Mouse (Mus musculus) kidney, postnatal 10 days (tissue): ENCODE results near the gene Hoxd11.

Source experiments
- DNase-seq: peaks from one replicate; pipeline ENCODE4 v3.0.0; 2021; ENCODE audit warnings: mixed read lengths

Gene Hoxd11

DNA sequence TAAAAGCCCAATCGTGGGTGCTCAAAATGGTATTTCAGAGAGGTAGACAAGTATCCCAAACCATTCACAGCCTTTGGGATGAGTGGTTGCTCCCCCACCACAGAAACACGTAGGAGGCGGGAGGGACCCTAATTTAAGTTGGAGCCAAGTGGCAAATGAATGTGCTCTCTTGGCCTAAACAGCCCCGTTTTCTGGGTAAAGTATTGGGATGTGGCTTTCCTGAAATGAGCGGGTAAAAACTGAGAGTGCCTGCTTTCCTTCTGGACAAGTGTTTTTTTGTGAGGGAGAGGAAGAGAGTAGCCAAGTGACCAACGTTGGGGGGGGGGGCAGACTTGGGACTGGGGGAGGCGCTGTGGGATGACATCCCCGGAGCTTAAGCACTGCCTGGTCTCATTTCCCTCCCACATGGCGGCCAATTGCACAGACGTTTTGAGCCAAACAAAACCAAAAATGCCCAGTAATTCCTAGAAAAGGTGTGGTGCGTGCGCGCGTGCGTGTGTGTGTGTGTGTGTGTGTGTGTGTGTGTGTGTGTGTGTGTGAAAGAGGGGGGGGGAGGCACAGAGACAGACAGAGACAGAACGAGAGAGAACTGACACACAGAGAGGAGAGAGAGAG is 31.7 kb downstream of the Hoxd11 start:
- DNase-seq: peak; percentile 65

DNA sequence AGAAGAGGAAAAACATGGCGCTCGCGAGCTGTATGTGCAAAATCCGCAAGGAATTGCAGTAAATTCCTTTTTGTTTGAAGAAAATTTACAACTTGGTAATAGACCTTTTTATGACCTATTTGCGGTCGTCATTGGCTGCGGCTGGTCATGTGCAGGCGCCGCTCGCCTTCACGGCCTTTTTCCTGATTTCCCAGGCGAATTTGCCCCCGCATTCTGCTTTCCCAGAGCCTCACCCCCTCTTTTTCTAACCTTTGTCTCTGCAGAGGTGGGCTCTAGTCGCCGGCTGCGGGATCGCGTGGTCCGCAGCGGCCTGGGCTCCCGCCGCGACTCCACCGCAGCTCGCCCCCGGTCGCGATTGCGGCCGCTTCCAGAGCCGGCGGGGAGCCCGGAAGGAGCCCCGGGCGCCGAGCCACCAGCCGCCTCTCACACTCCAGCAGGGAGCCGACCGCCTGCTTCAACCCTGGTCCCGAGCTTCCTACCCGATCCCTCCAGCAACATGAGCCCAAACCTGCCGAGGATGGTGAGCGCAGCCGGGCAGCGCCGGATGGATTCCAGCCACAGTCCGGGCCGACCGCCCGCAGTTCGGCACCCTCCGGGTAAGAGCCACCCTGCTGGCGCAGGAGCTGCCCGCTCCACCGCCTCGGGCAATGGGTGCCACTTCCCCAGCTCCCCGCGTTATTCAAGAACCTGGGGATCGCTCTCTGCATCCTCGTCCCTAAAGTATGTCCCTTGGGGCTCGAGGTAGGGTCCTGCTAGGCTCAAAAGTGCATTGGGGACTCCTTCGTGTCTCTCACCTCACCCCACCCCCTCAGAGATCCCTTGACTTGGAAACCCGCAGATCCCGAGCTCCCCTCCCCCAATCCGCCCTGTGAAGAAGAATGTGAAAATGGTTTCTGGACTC is 32.6 kb downstream of the Hoxd11 start, which contains the start of the genes Hoxd3 and Hoxd4:
Gene Hoxd3 (plus strand): TSS at position 207 of the 901 bp plus-strand sequence.
Gene Hoxd4 (plus strand): TSS at position 209 of the 901 bp plus-strand sequence.
- DNase-seq: peak; percentile 83

DNA sequence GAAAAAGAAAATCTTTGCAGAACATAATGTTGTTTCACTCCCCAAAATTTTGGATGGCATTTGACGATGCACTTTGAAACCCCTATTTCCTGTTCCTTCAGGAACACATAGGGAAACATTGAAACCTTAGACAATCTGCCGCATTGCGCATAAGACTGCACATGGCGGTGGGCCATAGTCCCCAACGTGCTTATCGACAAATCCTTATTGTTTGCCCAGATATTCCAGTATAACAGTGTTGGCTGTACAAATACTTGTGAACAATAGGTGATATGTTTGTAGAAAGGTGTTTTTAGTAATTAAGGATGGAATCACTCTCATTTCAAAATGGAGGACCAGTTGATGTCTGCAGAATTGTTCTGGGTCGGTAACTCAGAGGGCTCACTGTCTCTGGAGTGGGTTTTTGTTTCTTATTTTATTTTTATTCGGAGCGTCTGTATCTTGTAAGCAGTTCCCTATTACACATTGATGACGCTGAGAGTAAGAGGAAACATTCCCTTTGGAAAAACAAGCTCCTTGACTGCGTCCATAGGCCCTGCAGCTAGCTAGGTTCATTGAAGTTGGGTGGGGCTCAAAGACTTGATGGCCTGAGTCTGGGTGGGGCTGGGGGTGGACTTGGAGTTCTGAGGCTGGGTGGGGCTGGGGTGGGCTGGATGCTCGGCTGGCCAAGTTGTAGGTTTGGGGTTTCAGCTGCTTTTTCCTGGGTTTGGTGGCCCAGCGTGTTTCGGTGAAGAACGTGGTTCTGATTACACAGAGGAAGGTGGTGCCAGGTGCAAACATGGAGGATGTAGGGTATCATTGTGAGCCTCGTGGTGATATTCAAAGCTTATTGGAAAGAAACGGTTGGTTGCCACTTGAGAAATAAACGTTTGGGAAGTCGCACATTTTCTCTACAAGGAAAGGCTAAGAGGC is 34.1 kb downstream of the Hoxd11 start:
- peak; percentile 33 for DNase-seq

DNA sequence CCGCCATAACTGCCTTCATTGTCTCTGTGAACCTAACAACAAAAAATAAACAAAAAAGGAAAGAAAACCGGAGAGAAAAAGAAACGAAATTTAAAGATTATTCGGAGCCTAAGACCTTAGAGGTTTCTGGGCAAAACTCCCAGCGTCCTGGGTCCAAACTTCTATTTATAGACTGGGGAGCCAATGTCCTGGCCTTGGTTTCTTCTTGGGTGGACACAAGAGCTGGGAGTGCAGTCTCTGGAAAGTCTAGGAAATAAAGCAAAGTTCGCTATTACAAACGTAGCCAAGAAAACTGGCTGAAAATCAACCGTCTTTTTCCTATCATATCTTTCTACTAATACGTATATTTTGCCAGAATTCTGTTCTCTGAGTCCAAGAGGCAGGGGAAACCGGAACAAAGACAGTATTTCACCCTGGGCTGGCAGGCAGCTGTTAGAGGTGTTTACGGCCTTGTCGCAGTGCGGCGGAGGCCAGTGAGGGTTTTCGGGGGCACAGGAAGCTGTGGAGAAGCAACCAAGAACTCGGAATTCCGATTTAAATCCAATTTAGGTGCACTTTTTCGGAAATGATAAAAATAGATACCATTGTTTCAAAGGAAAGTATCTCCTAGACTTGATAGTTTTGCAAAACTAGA is 34.9 kb downstream of the Hoxd11 start:
- peak; percentile 56 for DNase-seq

DNA sequence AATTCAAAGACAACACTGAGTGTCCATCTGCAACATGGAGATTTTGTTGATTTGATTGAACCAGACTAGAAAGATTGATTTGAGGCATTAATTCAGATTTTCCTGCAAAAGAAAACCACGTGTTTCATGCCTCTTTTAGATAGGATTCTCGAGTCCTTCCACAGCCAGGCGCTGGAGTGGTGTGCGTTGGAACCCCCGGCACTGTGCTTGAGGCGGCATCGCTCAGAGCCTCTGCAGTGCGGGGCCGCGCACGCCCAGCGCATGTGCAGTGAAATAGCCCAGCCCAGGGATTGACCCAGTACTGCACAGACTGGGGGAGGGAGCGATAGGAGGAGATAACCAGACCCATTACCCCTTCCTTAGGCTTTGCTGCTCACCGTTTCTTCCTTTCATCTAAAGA is 35.5 kb downstream of the Hoxd11 start:
- DNase-seq: peak; percentile 79

DNA sequence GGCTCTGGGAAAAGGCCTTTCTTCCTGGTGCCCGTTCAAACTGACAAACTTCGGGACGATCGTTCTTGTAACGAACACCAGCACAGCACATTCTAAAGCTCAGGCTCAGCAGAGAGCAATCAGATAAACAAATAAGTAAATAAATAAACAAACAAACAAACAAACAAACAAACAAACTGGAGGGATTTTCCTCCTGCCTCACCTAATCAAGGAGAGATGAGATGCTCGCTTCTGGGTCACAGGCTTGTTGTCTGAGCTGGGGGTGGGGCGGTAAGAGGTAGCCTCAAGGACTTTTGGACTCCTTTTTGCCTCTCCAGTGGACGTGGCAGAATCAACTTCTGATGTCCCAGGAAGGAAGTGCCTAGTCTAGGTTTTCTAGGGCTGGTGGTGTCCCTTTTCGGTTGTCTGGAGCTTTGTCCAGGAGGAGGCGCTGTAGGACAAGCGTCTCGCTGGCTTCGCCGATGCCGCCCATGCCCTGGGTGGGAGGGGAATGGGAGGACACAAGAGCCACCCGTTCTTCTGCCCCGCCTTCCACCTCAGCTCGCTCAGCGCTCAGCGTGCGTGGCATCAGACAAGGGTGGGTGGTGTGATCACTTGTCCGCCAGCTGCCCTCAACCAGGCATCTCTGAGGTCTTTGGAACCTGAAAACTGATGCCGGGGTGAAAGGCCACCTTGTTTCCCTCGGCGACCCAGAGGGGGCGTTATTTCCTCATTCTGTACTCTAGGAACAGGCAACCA is 36.3 kb downstream of the Hoxd11 start:
- DNase-seq: peak; percentile 98

DNA sequence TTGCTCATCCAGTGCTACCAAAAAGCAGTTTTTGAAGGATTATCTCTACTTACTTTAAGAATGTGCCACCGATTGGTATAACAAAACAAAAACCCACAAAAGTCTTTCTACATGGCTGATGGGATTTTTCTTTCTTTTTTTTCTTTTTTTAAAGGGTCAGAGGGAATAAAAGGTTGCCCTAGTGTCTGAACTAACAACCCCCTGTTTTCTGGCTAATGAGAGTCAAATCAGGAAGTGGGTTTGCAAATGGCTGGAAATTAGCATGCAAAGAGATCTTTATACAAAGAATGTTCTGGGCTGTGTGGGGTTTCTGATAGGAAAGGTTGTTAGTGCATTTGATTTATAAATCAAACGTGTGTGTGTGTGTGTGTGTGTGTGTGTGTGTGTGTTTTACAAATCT is 41.0 kb downstream of the Hoxd11 start:
- DNase-seq: no peak

DNA sequence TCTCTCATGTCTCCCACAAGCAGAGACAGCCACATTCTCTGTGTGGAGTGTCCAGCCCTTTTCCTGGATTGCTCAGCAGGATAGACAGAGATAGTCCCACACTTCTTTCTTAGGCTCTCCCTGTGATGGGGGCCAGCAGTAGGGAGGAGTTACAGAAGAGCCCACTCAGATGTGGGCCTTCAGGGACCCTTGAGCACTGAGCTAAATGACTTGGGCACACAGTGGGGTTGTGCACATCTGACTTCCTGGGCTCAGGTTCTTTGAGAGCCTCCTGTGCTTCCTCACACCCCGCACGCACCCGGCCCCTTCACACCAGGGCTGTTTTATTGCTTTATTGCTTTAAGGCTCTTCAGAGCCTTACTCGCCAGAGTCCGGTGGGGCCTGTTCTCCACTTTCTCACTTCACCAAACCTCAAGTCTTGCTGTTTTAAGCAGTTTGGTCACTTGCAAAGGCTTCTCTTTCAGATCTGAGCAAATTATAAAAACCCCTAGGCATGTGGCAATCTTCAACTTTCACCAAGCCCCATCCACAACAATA is 41.7 kb downstream of the Hoxd11 start:
- DNase-seq: no peak

DNA sequence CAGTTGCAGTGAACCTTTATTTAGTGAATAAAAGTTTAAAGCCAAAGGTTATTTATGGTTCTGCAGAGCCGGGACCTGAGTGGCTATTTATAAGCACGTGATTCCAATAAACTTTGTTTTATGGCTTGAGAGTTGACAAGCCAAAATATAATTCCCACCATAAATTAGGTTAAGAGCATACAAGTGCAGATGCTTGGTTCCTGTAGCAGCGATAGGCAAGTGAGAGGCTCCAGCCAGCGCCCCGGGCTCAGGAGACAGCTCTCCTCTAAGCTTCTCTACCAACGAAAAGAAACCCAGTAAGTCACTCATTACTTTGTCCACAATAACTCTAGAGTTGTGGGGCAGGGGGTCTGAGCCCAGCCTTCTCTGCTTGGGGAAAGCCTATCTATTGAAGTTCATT is 42.5 kb downstream of the Hoxd11 start:
- peak; percentile 65 for DNase-seq

DNA sequence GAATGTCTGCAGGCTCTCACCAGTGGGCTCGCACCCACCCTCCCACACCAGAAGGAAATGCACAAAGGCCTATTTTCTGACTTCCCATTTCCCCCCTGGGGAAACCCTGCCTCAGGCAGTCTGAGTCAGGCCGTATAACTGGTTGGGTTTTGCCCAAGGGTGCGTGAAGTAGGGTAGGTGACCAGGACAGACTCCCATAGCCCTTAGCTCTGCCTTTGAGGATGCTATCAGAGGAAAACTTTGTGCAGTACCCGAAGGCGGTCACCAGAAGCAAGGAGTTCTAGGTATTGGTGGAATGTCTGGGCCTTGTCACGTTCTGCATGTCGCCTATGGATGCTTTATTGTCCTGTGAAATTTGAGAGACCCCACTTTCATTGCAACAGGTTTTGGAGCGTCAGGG is 43.6 kb downstream of the Hoxd11 start:
- no peak for DNase-seq

DNA sequence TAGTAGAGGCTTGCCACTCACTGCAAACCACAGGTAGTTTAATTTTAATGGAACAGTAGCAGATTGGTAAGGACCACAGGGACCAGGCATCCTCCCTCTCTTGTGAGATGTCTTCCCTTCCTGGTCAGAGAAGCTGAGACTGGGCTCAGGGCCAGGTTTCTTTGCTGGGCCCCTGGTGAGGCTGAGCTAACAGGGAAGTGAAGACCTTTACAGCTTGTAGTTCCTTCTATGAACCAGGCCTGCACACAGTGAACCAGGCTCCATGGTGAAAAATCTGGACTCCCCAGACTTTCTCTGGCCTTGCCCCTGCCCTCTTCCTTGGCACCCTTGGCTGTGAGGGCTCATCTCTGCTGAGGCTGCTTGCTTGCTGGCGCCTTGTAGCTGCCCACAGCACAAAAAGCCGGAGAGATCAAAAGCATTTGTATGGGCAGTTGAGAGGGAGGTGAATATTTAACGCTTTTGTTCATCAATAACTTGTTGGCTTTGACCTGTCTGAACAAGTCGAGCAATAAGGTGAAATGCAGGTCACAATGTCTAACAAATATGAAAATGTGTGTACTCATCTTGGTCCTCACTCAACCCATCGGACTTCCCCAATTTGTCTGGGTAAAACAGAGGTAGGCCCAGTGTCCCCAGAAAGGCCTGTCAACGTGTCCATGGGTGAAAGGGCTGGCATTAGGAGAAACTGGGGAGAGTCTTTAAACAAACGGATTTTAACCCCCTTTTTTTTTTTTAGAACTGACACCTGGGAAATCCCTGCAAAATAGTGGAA is 45.1 kb downstream of the Hoxd11 start:
- peak; percentile 80 for DNase-seq

DNA sequence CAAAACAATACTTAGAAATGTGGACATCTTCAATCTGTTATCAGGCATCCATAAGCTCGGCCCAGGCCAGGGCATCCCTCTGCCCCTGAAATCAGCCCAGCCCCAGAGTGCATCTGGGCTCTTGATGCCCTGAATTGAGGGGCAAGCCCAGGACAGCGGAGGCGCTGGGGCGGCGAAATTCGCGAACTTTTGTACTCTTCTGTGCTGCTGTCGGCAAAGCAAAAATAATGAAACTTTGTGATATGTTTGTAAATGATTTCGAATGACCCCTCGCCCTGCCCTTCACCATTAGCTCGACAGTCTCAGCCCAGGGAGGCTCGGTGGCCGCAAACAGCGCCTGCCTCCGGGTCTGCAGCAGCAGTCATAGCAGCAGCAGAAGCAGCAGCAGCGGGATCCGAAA is 45.8 kb downstream of the Hoxd11 start:
- DNase-seq: peak; percentile 27

DNA sequence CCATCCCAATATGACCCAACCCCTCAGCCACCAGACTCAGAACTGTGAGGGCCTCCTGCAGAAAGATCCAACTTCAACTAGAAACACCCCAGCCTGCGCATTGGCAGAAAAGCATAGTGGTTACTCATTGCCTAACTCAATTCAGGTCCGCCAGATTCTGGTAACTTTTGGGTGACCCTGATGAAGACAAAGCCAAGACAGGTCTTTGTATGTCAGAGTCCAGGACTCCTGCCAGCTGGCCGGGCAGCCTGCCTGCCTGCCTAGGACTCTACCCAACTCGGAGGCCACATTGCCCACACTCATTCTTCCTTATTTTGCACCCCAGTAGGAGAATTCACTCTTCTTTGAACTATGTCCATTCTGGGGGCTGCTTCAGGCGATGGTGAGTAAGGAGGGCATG is 47.2 kb downstream of the Hoxd11 start, which contains the start of gene Gm28230:
Gene Gm28230 (plus strand): TSS at position 178 of the 400 bp plus-strand sequence.
- DNase-seq: no peak

DNA sequence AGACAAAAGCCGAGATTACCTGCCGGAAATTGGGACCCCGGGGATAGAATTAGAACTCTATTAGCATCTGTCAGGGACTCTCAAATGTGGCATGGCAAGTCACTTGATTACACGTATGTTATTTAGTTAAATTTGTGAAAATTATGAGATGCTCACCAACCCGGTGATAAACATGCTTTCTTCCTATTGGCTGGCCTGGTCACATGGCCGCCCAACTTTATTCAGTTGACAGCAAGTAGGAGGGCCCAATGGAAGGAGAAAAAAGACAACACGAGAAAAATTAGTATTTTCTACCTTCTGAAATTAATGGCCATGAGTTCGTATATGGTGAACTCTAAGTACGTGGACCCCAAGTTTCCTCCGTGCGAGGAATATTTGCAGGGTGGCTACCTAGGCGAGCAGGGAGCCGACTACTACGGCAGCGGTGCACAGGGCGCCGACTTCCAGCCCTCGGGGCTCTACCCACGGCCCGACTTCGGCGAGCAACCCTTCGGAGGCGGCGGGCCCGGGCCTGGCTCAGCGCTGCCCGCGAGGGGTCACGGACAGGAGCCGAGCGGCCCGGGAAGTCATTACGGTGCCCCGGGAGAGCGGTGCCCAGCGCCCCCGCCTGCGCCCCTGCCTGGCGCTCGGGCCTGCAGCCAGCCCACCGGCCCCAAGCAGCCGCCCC is 47.7 kb downstream of the Hoxd11 start:
- no peak for DNase-seq

DNA sequence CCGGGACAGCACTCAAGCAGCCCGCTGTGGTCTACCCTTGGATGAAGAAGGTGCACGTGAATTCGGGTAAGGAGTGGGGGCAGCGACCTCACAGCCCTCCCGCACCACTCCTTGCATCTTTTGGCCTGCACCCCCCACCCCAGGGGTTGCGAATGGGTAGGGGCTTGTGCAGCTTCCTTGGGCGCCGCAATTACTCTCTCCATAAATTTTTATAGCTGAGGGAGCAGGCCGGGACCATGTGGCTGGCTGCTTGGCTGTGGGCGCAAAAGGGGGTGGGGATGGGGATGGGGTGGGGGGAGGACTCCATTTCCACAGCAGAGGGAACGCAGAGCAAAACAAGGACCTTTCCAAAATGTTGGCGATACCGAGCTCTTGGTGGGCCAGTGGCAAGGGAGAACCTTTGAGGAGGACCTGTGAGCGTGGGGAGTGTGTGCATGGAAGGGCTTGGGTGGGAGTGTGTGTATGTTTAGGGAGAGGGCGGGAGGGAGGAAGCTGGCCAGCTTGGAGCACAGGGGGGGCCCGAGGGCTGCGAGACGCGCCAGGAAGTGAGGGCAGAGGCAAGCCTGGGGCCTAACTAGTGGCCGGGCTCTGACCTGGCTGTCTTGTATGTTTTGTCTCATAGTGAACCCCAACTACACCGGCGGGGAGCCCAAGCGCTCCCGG is 48.4 kb downstream of the Hoxd11 start:
- no peak for DNase-seq

DNA sequence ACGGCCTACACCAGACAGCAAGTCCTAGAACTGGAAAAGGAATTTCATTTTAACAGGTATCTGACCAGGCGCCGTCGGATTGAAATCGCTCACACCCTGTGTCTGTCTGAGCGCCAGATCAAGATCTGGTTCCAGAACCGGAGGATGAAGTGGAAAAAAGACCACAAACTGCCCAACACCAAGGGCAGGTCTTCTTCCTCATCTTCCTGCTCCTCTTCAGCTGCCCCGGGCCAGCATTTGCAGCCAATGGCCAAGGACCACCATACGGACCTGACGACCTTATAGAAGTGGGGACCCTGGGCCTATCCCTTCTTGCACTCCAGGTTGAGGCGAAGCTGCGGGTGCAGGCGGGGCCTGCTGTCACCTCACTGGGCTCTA is 48.9 kb downstream of the Hoxd11 start:
- DNase-seq: no peak

DNA sequence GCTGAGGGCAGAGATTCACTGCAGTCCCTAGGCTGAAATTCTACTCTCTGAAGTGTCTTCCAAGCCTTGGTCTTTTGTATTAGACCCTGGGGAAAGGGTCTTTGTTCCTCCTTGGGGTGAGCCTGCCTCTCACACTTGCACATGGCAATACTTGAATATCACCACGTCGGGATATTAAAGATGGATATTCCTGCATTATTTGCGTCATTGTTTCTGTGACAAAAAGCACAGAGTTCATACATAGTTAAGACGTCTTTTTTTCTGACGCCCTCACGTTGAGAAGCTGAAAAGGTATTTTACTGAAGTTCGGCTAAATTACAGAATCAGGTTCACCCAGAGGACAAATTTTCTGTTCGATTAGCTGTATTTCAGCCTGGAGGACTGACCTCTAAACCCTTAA is 51.0 kb downstream of the Hoxd11 start:
- no peak for DNase-seq

DNA sequence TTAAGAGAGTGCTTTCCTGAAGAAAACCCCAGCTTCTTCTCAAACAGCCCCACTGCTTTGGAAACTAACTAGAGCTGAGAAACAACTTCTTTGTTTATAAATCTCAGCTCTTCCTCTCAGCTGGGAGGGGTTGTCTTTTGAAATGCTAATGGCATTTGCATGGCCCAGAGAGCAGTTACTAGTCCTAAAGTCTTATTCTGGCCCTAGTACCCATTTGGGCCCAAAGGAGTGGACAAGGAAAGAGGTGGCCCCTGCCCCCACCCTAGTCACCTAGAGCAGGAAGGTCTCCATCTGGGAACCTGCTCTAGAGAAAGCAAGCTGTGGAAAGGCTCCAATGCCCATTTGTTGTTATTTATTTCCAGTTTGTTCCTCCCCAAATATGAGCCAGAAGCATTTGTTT is 51.7 kb downstream of the Hoxd11 start:
- no peak for DNase-seq

DNA sequence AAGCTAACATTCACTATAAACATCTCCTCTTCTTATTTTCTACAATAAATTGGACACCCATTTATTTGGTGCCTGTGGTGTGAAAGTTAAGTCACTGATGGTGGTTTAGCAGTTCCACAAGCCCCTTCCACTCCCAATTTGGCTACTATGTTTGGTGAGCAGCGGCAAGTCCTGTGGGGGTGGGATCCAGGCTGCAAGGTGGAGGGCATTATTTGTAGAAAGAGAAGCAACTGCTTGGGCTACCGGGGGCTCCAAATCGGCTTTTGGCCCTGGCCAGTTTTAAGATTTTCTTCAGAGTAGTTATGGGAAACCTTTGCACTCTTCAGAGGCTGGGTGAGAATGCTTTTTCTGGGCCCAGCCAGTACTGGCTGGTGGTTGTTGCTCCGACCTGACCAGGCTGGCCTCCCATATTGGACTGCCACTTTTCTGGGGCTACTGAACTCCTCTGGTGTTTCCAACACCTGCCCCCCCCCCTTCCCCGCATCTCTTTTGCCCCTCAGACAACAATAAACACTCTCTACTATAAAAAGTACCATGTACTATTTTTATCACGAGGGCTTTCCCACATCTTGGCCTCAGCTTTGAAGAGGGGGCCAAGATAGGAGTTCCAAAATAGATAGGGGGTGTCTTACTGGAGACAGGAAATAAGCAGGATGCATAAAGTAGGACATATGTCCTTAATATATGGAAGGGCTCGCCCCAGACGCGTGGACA is 52.6 kb downstream of the Hoxd11 start:
- DNase-seq: no peak
